Mouse (Mus musculus) E14TG2a.4 (cell line): ENCODE measurements around the gene 4930451I11Rik.

Experiments used
- CTCF ChIP-seq: conservative IDR thresholded peaks from 2 replicates; pipeline ENCODE4 v1.5.1; 2014; ENCODE audit warnings: low read length
- NANOG ChIP-seq: IDR thresholded peaks from 2 replicates; pipeline ENCODE4 v1.6.1; 2014; ENCODE audit warnings: borderline replicate concordance, low read length, mixed read lengths
- POU5F1 ChIP-seq: IDR thresholded peaks from 2 replicates; pipeline ENCODE4 v1.6.1; 2014; ENCODE audit warnings: low read length, borderline replicate concordance

DNA sequence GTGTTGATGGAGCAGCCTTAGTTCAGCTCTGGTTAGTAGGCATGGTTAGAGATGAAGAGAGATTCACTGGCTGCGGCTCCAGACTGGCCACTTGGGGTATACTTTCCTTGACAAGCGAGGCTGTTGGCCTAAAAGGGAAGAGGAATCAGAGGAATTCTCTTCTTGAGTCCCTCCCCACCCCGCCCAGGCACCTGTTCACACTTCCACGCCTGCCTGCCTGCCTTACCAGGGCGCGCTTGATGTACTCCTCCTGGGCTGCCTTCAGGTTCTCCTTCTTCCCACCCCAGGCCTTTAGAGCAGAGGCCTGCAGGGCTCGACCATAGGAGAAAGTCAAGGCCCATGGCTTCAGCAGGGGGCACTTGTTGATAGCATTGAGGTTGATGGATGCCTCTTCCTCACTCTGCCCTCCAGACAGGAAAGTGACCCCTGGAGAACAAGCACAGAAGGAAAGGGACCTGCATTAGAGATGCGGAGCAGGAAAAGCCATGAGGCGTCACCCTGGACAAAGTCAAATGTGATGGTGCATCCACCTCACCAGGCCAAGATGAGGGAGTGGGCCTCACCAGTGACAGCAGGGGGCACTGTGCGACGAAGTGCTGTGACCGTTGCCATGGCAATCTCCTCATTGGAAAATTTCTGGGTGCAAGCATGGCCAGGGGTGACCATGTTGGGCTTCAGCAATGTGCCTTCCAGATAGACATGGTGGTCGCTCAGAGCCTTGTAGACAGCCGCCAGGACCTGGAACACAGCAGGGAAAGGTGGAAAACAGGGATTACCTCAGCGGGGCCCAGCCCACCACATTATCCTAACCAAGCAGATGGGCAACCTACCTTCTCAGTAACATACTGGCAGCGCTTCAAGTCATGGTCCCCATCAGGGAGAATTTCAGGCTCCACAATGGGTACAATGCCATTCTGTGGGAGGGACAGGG lies 35.8 kb downstream of the 4930451I11Rik start:
- TF ChIP-seq POU5F1 (no peak), CTCF (no peak), NANOG (no peak)
